Mouse (Mus musculus): ENCODE data around the gene Desi1.

Desi1 gene

DNA sequence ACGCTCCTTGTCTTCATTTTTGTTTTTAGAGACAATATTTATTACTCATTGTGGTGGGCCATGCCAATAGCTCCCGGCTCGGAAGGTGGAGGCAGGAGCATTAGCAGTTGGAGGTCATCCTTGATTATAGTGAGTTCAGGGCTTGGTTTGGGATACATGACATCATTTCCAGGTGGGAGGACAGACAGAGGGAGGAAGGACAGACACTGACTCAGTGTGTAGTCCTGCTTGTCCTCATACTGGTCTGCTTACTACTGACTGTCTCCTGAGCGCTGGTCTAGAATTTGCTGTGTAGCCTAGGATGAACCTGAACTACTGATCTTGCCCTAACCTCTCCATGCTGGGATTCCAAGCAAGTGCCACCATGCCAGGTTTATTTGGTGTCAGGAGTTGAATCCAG is at the start of gene Desi1:
Gene Desi1 (minus strand): TSS at position 101 of the 400 bp plus-strand sequence.
- DNase-seq (ENCODE audit: low spot score), result no peak

DNA sequence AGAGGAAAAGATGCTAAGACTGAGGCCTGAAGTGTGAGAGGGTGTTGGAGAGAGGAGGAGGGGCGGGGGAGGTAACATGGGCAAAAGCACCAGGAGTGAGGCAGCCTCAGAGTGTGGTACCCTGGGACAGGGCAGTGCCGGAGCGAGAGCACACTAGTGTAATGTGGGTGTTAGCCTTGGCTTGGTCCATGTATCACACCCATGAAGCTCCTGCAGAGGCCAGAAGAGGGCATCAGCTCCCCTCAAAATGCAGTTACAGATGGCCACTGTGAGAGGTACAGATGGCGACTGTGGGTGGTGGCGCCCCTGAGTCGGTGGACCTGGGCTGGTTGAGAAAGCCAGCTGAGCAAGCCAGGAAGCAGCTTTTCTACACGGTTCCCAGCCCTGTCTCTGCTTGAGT is 47.5 kb upstream of the Desi1 start:
- no peak for DNase-seq (ENCODE audit: low spot score)

DNA sequence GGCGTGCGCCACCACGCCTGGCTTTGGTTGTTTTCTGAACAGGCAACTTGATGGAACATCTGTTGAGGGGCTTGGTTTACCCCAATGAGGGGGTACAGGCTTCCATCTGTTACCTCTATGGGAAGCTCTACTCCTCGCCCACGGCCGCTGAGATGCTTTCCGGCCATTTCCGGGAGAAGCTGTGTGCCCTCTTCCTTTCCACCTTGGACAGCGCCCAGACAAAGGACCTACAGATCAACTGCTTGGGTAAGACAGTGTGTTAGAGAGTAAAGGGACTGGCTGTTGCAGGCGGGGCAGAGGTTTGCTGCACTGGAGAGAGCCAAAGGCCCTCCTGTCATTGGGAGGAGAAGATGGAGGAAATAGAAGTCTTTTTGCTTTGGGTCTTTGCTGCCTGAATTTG is 46.2 kb upstream of the Desi1 start:
- DNase-seq (ENCODE audit: low spot score), result no peak

DNA sequence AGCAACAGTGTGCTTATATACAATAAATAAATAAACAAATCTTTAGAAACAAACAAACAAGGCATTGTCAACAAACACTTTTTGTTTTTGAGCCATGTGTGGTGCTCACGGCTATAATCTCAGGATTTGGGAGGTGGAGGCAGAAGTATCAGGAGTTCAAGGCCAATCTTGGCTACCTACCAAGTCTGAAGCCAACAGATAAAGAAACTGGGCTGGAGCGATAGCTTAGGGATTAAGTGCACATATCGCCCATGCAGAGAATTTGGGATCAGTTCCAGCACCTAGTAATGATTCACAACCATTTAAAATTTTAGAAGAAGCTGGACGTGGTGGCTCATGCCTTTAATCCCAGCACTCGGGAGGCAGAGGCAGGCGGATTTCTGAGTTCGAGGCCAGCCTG is 39.8 kb upstream of the Desi1 start:
- DNase-seq (ENCODE audit: low spot score), result no peak

DNA sequence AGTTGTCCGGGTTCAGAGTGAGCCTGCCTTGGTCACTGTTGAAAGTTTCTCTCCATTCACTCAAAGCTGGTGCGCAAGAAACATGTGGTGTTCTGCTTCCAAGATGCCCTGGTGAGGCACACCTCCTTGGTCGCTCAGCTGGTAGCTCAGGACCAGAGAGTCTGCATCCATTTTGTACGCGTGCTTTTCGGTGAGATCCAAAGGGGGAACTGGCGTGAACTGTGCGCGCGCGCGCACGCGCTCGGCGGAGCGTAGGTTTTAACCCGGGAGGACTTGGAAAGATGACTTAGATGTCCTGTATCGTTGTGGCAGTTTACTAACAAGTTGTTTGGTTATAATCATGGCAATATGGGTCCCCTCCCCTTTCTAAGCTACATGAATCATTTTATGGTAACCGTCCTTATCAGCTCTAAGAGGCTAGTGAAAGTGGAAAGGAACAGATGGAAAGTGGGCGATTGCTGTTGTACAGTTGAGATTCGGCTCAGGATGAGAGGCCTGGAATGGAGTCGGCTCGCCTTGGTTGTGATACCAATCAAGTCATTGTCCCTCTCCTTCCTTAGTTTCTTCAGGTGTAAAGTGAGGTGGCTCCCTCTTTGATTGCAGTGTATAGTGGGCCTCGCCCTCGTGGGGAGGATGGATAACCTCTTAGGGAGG is 38.3 kb upstream of the Desi1 start:
- no peak for DNase-seq (ENCODE audit: low spot score)

DNA sequence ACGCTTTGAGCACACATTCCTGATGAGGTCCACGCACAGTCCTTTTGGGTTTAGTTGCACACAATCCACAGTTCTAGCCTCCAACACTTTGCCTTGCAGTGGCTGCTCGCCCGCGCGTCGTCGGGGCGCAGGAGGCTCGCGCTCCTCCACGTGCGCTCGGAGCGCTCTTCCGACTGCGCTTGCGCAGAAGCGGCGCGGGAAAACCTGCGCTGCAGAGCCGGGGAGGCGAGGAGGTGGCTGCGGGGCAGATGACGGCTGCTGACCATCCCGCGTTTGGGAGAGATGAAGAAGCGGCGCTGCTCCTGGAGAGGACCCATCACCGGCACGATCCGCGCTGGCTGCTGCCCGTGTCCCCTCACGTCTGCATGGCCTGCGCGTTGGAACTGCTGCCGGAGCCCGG is 36.2 kb upstream of the Desi1 start, which contains the start of gene Mei1:
Gene Mei1 (plus strand): TSS at position 99 of the 400 bp plus-strand sequence.
- no peak for DNase-seq (ENCODE audit: low spot score)

DNA sequence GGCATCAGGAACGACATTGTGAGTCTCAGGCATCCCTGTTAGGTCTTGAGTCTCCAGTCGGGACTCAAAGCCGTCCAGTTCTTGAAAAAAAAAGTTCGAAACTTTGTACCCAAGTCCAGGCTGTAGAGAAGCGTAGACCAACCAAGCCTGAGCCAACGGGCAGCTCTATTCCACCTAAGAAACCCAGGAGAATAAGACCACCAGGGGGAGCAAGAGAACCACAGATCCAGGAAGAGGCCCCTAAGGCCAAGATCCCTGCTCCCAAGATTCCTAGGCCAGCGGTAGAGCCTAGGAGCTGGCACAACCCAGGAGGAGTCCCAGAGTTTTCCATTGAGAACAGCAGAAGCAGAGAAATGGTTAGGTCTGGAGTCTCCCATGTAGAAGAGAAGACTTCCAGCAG is 31.8 kb upstream of the Desi1 start:
- peak; percentile 38 for DNase-seq (ENCODE audit: low spot score)

DNA sequence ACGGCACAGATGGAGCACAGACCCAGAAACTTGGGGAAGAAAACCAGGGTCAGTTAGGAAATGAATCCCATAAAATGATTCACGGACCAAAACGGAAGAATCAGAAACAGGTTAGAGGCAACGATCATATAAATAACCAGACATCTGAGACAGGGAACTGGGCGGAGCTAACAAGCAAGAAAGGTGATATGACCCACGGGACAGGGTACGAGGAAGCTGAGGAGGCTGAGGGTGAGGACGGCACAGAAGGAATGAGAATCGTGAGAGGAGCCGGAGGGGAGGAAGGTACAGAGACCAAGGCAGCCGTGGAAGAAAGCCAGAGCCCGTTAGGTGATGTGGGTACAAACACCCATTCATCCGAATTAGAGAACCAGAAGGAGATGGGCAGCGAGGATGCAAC is 30.2 kb upstream of the Desi1 start:
- DNase-seq (ENCODE audit: low spot score), result no peak

DNA sequence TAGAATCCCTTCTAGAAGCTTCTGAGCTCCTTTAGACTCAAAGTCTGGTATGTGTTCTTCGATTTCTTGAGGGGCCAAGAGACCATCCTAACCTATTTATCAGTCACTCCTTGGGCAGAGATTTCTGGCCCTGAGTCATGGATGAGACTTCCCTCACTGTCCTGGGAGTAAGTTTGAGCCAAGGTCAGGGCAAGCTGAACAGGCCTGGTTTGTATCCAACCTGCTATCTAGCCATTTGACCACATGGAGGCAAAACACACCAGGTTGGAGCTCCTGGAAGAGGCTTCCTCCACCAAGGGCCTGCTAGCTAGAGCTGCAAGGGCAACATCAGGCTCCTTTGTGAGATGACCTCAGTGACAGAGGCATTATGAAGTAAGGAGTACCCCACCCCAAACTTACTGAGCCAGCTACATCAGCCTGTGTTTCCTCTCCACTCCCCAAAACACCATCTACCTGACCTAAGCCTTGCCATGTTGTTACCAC is 25.1 kb upstream of the Desi1 start, which contains the start of gene 4930407I10Rik:
Gene 4930407I10Rik (plus strand): TSS at position 433 of the 483 bp plus-strand sequence.
- DNase-seq (ENCODE audit: low spot score), result no peak

DNA sequence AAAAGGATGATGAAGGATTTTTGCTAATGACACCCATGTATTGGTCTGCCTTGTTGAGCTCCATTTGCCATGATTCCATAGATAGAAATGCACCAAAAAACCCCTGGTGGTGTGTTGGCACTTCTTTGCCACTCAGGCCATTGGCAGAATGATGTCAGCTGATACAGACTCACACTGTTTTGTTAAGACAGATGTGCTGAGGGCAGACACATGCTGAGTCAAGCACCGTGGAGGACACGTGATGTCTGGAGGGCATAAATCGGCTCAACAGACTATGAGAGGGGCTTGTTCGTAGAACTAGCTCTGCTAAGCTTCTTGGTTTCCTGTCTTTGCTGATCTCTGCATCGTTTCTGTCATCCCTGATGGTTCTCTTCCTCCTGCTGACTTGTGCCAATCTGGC is 18.9 kb upstream of the Desi1 start:
- no peak for DNase-seq (ENCODE audit: low spot score)

DNA sequence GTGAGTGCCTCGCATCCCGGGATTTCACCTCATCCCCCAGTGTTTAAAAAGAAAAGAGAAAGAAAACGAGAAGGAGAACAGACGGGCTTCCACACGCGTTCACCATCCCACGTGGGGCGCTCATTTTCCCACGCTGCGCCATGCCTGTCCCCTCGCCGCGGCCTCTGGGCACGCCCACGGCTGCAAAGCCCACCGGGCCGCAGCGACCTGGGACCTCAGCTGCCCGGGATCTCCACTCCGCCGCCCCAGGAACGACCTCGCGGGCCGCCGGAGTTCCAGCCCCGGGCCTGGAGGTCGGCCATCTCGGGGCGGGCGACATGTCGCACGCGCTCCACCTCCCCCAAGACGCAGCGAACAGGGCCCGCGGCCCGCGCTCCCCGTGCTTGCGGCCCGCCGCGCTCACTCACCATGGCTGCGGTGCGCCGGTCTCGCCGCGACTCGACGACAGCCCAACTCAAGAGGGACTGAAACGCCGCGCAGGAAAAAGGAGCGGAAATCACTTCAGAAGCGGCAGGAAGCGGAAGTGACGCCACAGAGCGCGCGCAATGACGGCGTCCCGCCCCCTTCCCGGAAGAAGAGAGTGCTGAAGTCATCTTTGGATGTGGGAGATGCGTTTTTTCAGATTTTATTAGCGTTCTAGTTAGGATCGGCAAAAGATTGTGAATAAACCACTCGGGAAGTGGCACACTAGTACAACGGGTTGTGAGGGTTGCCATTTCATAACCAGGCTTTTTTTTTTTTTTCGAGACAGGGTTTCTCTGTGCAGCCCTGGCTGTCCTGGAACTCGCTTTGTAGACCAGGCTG is 13.6 kb upstream of the Desi1 start, which contains the start of gene Snu13:
Gene Snu13 (minus strand): TSS at position 519 of the 804 bp plus-strand sequence.
- peak; percentile 79 for DNase-seq (ENCODE audit: low spot score)

DNA sequence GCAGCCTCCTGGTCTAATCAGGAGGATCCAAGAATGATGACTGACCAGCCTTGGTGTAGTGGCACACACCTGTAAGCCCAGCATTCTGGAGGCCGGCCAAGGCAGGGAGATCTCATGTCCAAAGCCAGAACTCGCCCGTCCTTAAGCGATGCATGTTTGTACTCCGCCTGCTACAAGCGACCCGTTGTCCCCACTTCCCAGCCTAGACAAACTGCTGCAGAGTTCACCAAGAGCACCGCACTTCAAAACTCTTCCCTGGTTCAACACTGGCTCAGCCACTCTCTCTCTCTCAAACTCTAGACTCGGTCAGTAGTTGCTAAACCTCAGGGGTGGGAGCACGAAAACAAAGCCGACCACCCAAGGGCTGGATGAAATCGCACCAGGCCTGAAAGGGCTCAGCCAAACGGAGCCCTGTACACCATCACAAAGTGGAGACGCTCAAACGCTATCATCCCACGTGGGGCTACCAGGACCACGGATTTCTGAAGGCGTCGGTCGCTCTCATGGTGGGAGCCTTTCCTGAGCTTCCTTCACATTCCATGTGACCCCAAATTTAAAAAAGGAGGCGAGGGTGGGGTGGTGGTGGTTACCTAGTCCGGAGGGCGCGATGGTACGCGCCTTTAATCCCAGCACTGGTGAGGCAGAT is 12.7 kb upstream of the Desi1 start:
- DNase-seq (ENCODE audit: low spot score), result no peak

DNA sequence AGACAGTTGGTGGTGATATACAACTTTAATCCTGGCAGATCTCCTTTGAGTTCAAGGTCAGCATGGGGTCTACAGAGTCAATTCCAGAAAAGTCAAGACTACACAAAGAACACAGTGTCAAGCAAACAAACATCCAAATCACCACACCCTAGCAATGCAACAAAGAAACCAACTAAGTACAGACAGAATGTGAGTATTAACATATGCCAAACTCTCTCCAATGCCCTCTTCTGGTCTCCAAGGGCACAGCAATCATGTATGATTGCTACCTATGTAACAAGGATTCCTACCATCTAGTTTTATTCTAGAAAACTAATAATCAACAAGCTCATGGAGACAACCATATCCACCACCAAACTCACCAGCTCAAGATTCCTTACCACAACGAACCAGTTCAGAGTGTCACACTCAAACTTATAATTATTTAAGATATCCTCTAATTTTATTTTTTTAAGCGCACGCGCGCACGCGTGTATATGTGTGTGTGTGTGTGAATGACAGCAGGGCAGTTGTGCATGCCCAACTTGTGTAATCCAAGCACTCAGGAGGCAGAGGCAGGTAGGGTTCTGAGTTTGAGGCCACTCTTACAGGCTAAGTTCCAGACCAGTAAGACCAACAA is 10.6 kb upstream of the Desi1 start:
- no peak for DNase-seq (ENCODE audit: low spot score)

DNA sequence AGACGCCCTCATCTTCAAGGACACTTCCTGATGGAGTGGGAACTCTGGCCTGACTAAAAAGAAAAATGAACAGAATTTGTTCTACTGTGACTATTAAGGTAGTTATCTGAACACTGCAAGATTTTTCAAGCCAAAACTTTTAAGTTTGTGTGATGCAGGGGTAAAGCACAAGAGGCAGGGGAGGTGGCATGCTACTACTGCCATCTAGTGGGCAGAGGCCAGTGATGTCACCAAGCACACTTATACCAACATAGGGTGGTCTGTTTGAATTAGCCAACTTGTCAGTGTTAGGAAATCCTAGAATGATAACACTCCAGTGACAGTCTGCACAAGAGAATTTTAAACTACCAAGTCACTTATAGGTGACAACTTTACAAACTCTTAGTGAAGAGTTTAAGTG is 7.0 kb upstream of the Desi1 start:
- no peak for DNase-seq (ENCODE audit: low spot score)

DNA sequence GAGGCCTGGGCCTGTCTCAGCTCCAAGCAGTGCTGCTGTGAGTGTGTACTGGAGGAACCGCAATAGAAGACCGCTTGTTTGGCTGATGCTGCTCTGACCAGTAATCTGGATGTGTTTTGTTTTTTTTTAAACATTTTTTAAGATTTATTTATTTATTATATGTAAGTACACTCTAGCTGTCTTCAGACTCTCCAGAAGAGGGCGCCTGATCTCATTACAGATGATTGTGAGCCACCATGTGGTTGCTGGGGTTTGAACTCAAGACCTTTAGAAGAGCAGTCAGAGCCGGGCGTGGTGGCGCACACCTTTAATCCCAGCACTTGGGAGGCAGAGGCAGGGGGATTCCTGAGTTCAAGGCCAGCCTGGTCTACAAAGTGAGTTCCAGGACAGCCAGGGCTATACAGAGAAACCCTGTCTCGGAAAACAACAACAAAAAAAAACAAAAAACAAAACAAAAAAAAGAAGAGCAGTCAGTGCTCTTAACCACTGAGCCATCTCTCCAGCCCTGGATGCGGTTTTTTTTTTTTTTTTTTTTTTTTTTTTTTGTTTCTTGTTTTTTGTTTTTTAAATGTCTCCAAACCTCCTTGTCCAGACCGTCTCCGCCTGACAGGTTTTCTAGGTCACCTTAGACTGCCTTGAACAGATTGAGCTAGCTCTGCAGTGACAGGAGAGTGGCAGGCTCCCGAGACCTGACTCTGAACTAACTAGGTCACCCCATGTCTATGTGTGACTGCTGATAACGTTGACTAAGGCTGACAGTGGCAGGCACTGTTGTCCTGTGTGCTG is 2.4 kb upstream of the Desi1 start:
- no peak for DNase-seq (ENCODE audit: low spot score)

DNA sequence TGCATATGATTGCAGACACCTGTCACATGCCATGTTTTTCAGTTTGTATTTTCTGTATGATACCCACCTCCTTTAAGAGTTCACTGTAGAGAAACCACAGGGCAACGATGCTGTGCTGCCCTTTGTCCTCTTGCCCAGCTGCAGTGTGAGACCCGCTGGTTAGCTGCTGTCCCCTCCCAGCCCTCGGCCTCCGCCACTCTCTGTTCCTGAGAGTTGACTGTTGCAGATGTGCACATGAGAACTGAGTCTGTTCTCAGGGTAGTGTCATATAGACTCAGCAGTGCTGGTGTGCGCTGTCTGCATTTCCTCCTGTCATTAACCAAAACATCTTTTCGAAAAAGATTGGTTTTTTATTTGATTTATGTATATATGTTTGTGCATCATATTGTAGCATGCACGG is 1.3 kb downstream of the Desi1 start:
- DNase-seq (ENCODE audit: low spot score), result no peak

DNA sequence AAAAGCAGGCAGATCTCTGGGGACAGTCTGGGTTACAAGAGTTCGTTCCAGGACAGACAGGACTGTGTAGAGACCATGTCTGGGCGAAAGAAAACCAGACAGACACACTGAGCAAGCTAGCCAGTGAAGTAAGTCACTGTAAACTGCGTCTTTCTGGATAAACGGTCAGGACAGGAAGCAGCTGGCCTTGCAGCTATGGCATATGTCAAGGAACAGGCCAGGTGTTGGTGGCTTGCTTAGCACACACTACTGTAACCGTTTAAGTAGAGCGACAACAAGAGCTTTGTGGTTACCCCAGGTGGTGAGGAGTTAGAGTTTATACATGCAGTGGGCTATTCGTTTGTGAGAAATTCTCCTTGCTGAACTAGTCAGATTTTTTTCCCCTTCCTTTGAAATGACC is 5.9 kb downstream of the Desi1 start:
- DNase-seq (ENCODE audit: low spot score), result no peak

DNA sequence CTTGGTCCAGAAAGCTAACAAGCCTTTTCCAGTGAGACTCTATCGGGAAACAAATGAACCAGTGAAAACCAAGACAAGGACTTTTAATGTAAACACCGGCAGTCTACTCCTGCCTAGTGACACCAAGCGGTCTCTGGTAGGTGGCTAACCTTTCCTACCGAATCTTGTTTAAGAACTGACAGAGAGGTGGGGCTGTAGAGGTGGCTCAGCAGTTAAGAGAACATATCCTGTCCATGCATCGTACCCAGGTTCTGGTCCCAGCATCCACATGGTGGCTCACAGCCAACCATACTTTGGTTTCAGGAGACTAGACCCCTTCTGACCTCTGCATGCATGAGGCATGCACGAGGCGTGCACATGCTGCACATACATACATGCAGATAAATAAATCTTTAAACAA is 6.4 kb downstream of the Desi1 start:
- no peak for DNase-seq (ENCODE audit: low spot score)

DNA sequence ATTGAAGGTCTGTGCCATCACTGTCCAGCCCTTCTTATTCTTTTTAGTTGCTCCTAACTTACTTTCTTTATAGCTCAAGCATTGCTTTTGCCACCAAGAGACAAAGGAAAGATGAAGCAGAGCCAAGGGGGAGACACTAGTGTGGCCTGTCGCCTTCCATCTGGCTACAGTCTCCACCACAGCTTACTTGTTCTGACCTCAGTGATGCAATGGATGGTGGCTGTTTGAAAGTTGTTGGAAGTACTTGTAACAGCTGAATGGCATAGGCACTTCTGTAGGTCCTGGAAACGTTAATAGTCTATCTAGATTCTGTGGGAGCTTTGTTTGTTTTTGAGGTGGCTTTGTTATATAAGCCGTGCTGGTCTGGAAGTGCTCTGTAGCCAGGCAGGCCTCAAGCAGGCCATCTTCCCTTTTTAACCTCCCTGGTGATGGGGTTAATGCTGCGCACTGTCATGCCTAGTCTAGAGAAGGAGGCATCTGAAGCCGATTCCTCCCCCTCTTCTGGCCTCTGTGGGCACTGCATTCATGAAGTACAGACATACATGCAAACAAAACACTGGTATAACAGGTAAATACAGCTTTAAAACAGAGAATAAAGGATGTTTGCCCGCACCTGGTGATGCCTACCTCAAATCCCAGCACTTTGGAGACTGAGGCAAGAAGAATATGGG is 9.6 kb downstream of the Desi1 start:
- DNase-seq (ENCODE audit: low spot score), result no peak

DNA sequence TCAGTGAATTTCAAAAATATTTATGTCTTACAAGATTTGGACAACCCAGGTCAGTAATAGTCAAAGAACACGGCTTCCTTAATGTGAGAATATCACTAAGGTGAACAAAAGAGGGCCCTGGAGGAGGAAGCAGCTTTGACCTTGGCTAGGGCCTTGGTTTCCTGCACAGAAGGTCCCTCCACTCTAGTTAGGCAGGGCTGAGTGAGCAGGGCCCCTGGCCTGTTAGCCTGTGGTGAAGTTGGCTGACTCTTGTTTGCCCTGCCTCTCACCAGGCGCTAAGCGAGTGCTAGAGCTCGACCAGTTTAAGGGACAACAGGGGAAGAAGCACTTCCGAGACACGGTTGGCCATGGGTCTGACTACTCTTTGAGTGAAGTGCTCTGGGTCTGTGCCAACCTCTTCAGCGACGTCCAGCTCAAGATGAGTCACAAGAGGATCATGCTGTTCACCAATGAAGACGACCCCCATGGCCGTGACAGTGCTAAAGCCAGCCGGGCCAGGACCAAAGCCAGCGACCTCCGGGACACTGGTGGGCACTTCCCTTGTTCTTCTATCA is 11.1 kb downstream of the Desi1 start:
- peak; percentile 28 for DNase-seq (ENCODE audit: low spot score)

DNA sequence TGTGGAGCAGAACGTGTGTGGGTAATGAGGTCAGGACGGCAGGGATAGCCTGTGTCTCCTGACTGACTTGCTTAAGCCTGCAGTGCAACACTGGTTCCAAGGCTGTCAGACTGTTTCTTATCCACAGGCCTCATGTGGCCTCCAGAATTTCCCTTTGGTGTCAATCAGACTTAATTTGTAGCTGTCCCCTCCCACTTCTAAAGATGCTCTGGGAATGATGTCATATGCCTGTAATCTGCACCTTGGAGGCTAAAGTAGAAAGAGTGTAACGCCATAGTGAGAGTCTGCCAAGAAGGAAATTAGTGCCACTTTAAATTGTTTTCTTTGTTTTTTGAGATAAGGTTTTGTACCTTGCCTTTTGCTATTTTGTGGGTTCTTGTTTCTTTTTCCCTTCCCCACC is 14.4 kb downstream of the Desi1 start:
- no peak for DNase-seq (ENCODE audit: low spot score)
